Mouse (Mus musculus): ENCODE measurements at regions not wholly inside any gene's neighbourhood (a gene's known extent, or its start where the extent isn't known, plus 50 kb on each side); places are given as distances from the start of the nearest gene placed in this dataset.

Small RNA genes lying in the stretch of these regions (microRNA-seq; reads per million reads assigned to microRNA genes)
- gene Gm22234 (0 reads per million in 2 experiments), gene Gm25297 (0 reads per million in 2 experiments)

Measured in heart, adult 18-20 months (tissue).